Mouse (Mus musculus) c-Kit-positive CD71-positive TER-119-negative erythroid progenitor cells, embryonic 14.5 days (primary cell): ENCODE measurements around the gene Ngly1.
"Not testable (repeated sequence)": the region's sequence is repeated elsewhere in the genome, so short reads cannot be mapped to it uniquely, and the experiment has no call there.

Experiments
- DNase-seq: peaks from one replicate; pipeline ENCODE4 v3.0.0-alpha.2; 2013; ENCODE audit warnings: low read depth

Gene Ngly1

DNA sequence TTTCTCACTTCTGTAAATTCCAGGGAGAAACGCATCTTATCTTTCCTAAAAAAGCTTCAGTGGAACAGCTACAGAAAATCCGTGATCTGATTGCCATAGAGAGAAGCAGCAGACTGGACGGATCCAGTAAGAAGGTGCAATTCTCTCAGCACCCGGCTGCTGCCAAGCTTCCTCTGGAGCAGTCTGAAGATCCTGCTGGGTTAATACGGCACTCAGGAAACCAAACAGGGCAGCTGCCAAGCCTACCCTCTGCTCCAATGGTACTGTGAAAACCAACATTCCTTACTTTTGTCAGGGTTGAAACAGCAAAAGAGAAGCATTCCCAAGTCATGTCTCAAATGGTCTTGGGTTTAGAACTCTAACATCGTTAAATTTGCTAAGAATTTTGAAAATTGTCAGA, 11.5 kb downstream of the Ngly1 start:
- no peak for DNase-seq

DNA sequence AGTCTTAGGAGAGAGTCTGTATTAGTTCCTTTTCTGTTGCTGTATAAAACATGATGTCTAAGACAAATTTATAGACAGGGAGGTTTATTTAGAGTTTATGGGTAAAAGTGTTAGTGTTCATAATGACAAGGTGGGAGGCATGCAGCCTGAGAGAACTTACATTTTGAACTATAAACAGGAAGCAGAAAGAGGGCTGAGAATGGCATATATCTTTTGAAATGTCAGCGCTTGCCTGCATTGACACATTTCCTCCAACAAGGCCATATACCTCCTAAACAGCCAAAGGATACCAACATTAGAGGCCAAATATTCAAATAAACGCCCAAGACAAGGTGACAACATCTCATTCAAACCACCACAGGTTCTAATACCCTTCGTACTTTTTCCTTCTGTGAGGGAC, 12.8 kb downstream of the Ngly1 start:
- no peak for DNase-seq

DNA sequence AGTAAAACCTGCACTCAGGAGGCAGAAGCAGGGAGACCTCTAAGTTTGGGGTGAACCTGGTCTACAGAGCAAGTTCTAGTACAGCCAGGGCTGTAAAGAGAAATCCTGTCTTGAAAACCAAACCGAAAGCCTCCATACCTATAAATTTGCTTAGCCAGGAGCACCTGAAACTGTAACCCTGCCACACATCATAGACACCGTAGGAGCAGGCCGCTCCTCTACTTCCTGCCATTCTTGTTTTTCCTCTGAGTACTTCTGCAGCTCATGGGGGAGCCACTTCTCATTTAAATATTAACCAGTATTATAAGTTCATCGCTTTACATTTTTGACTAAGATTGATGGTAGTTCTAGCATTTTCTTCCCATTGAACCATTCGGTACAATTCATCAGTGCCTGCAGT, 17.9 kb downstream of the Ngly1 start:
- DNase-seq: no peak

DNA sequence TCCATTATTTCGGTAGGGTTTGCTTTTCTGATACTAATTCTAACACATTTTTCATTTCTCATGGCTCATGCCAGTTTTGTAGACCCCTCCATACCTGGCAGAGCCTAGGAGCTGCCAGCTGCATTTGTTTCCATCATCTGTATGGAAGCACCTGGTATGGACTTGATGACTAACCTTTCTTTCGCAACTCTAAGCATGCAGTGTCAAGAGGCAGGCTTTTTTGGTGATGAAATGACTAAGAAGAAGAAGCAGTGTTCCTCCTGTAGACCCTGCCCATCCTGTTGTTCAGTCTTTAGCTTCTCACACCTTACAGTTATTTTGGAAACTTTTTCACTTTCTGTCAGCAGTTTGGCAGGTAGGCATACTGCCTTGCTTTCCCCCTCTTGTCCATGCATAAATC, 20.7 kb downstream of the Ngly1 start:
- no peak for DNase-seq

DNA sequence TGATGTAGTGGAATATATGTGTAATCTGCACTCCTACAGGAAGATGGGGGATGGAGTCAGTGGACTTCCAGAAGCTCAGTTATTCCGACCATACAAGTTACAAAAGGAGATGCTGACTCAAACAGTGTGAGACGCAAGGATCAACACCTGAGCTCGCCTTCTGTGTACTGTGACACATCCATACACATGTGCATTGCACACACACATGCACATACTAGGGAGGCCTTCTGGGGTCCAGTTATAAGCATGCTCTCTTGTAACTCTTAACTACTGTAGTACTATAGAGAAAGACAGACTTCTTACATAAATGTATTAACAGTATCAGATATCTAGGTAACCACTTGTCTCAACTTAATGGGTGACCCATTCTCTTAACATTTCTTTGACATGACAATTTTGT, 24.6 kb downstream of the Ngly1 start:
- DNase-seq: no peak

DNA sequence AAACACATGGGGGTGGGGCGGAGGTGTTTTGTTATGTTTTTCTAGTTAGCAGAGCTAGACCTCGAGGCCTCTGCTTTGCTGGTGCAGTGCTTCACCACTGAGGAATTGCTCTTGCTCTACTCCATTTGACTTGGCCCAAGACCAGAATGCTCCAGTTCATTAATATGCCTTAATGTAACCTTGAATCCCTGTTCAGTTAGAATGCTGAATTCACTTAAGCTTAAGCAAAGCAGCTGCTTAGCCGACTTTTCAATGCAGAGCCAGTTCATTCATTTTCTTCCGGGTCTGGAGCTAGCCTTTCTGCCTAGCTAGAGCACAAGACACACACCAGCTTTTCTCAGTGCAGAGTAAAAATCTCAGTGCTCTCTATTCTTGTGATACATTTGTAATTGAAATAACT, 30.1 kb downstream of the Ngly1 start:
- no peak for DNase-seq

DNA sequence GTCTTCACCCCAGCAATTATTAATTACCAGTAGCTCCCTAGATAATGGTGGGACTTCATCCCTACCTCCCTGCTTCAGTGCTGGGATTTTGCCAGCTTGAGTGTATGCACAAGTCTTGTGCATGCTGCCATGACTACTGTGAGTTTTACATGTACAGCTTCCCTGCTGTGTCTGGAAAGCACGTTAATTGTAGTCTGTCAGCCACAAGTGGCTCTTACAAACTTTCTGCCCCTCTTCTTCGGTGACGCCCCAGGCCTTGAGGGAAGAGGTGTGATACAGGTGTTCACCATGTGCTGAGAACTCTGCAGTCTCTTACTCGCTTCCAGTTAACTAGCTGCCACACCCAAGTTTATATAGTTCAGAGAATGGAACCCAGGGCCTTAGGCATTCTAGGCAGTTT, 34.9 kb downstream of the Ngly1 start:
- DNase-seq: no peak

DNA sequence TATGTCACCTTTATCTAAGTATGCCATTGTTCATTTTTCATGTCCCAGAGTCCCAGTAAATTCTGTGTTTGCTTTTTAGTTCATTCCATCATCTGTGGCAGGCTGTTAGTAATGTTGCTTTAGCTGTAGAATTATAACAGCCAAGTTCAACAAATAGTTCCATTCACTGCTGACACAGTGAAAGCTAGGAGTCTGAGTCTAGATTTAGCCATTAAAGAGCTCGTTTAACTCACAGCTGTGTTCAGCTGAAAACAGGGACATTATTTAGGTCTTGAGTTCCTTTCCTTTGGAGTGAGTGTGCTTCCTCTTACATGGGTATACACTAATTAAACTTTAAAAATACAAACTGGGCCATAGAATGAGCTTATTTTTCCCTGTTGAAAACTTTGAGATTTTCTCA, 43.3 kb downstream of the Ngly1 start:
- DNase-seq: no peak

DNA sequence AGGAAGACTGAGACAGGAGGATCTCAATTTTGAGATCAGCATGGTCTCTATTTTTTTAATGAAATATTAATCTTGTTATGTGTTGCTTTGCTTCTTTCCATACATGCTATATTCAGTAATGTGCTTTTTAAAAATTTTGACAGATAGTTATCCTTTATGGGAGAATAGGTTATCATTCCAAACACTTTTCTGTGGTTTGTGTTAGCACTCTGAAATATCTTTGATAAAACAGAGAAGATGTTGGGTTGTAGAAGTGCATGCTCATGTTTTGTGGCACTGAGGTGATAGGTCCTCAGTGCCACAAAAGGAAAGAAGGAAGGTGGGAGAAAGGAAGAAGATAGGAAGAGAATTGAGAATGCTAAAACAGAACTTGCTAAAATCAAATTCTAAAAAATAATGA, 43.9 kb downstream of the Ngly1 start:
- DNase-seq: no peak

DNA sequence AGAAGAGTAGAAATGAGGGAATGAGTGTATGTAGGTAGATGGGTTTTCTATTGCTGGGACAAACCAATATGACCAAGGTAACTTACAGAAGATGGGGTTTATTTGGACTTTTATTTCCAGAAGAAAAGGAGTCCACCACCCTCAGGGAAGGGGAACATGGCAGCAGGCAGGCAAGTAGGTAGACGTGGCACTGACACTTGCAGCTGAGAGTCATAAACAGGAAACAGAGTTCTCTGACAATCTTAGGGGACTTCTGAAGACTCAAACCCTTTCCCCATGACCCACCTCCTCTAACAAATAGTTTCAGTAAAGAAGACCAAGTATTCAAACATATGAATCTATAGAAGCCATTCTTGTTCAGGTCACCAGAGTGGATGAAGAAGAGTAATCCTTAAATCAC, 44.8 kb downstream of the Ngly1 start:
- DNase-seq: no peak

DNA sequence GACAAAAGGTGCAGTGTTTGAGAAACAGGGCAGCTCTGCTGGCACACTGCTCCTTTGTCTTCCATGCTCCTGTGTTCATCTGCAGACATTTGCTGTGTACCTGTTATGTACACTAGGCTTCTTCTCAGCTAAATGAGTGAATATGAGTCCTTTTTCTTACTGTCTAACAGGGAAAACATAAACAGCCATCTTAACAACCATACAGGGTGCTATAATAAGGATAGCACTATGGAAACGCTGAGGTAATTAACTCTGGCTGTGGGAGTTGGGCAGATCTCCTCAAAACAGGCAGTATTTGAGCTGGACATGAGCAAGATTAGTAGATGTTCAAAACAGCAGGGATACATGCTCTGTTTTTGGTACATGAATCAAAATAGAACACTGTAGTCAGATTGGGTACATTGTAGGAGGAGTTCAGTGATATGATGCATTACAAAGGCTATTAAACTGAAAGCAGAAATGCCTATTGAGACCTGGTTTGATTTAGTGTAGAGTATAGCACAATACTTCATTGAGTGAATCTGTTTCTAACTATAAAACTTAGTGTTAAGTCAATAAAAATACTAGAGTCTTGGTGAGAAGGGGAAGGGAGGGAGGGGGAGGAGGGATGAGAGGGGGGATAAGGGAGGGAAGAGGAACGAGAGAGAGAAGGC, 47.9 kb downstream of the Ngly1 start:
- DNase-seq: no peak

DNA sequence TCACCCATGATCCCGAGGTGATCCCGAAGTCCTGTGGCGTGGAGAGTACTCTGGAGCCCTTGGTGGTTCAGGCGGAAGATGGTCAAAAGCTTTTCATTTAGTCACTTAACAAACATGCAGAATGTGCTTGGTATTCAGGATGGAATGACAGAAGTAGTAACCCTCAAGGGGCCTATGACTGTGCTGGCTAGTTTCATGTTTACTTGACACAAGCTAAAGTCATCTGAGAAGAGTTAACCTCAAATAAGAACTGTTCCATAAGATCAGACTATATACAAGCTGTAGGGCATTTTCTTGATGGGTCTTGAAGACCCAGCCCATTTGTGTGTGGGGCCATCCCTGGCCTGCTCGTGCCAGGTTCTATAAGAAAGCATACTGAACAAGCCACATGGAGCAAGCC, 52.7 kb downstream of the Ngly1 start:
- no peak for DNase-seq

DNA sequence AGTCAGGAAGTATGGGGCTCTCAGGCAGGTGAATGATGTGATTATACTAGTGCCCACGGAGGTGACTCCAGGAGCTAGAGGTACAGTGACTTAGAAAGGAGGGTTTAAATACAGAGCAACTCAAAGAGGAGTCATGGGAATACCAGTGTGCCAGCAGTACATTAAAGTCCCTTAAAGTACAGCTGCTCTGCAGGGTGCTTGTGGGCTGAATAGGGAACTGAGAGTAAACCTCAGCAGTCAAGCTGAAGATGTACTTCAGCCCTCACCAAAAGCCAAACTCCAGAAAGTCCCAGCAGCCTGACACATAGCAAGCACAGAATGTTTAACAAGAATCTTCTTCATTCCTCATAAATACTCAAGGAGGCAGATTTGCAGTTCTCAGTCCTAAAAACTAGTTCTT, 53.6 kb downstream of the Ngly1 start:
- DNase-seq: no peak

DNA sequence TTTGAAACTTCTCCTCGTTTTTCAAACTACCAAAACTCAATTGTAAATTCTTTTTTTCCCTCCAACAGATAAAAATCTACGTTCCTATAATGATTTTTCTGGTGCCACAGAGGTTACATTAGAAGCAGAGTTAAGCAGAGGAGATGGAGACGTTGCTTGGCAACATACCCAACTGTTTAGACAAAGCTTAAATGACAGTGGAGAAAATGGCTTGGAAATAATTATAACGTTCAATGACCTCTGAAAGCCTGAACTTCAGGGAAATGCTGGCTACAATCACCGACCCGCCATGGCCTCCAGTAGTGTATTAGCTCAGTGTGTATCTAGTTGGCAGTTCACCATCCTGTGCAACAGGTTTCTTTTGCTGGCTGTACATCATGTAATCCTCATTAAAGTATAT, 61.7 kb downstream of the Ngly1 start:
- no peak for DNase-seq

DNA sequence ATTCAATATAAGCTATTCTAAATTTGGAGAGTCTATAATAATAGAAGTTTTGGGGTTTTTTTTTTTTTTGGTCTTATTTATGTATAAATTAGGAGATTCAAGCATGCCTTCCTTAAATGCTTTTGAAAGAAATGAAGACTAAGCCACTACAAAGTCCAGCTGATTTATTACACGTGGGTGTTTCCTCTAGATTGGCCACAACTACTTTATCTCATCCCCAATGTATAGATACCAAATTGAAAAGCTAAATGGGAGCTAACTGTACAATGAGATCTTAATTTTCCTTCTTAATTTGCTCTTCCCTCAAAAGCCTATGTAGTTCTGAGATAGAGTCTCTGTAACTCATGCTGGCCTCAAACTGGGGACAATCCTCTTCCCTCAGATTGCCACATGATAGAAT, 63.5 kb downstream of the Ngly1 start:
- DNase-seq: no peak

DNA sequence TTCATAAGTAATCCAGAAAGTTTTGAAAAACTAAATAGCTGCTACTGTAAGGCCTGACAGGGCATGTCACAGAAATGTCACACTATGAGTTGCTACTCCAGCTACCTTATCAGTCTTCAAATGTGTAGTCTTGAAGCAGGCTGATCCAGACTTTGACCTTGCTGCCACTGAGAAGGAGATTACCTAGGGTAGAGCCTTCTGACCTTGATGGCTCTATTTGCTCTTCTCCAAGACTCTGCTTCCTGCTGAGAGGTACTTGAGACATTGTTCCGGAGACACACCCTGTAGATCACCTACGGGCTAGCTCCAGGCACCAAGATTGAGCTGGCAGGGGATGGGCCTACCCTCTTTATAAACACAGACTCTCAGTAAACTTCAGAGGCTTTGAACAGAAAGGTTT, 64.0 kb downstream of the Ngly1 start:
- not testable (repeated sequence) for DNase-seq

DNA sequence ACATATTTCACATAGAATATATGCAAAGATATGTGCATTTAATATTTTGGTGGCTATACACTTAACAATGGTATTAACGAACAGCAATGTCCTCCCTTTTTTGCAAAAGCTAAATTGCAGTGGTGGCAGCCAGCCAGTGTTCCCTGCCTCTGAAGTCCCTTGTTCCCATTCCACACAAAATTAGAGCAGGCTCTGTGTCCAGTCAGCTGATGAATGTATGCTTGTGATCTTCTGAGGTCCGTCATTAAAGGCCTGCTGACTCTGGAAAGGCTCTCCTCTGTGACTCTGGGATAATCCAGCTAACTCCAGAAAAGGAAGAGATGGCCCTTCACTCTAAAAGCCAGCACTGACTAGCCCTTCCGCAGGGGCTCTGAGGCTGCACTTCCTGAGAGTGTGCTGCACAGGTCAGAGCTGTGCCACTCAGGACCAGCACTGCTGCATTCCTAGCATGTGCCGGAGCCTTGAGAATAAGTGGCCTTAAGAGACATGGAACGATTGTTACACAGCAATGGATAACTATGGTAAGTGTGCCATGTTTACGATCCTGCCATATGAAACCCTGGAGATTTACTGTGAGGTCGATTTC, 64.9 kb downstream of the Ngly1 start:
- no peak for DNase-seq

DNA sequence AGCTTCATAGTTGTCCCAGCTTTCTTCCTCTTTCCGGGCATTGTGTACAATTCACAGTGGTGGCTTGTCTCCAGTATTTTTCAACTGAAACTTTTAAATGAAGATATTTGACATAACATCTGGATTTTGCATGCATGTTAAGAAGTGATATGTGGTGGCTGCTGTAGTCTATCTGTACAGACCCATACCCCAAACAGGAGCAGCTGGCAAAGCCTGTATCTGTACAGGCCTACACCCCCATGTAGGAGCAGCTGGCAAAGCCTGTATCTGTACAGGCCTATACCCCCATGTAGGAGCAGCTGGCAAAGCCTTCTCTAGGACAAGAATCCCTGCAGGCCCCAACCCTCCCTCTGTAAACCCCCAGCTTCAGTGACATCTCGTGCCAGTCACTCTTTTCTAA, 65.8 kb downstream of the Ngly1 start:
- no peak for DNase-seq

DNA sequence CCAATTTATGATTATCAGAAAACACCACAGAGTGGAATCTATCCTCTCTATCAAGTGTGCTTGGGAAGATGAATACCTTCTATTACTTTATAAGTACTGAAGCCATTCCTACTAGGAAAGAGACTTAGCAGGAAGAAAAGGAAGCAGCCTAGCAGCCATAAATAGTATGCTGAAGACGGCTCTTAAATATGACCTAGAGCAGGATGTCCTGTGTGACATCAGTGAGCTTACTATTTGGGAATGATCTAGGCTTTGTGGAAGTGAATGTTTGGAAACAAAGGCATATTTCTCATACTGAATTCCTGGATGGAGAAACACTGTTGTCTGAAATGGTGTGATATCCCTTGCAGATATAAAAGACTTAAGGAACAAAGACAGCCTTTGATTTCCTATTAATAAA, 67.6 kb downstream of the Ngly1 start:
- no peak for DNase-seq

DNA sequence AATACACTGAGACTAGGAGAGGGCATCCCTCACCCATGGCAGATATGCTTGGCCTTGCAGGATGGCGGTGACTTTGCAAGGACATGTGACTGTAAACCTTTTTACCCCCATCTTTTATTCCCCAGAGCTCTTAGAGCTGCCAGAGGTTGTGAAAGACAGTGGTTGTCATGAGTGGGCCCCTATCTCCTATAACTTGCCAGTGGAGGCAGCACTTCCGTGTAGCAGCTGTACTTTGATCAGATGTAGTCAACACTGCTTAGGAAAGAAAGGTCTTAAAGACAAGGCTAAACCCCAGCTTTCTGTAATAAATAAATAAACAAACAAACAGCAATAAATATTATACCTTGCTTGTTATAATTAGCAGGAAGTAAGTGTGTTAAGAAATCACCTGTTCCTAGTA, 70.7 kb downstream of the Ngly1 start:
- no peak for DNase-seq

DNA sequence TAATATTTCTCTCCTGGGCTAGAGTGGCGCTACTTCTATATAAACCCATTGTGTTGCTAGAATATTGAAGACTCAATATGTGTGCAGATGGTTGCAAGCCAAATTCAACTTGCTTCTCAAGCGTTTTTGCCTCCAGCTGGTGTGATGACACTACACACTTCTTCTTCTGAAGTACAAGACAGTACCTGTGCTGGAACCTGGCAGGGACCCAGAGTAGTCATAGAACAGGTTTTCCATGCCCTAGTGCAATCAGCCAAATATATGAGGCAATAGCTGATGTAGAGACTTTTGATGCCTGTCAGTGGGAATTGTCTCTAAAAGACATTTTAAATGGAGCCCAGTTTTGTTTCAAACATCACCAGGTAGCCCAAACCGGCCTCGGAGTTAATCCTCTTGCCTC, 75.3 kb downstream of the Ngly1 start:
- no peak for DNase-seq

DNA sequence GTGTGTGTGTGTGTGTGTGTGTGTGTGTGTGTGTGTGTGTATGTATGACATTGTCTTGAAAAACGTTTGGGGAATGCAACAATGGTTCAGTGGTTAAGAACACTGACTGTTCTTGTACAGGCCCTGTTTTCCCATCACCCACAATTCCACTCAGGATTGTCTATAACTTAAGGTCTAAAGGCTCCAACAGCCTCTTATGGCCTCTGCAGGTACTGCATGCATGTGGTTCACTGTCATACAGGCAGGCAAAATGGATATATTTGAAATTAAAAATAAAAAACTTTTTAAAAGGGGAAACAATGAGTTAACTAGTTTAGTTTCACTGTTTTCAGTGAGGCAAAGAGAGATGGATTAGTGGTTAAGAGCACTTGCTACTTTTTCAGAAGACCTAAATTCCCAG, 76.1 kb downstream of the Ngly1 start:
- no peak for DNase-seq

DNA sequence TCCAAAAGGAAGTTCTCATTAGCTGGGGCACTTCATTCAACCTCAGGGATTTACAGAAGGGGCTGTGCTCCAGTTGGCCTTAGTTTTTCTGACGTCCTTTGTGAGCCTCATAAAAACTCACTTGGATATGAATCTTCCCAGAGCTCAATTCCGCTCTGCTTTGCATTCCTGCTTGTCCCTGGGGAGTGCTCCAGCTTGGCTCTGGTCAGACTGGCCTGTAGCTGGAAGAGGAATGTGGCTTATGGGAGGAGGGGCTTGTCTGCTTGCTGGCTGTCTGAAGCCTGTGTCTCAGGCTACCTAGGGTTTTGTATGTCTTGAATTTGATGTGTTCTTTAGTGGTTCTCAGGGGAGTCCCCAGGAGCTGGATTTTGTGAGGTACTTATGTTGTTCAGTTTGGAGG, 79.5 kb downstream of the Ngly1 start:
- DNase-seq: no peak

DNA sequence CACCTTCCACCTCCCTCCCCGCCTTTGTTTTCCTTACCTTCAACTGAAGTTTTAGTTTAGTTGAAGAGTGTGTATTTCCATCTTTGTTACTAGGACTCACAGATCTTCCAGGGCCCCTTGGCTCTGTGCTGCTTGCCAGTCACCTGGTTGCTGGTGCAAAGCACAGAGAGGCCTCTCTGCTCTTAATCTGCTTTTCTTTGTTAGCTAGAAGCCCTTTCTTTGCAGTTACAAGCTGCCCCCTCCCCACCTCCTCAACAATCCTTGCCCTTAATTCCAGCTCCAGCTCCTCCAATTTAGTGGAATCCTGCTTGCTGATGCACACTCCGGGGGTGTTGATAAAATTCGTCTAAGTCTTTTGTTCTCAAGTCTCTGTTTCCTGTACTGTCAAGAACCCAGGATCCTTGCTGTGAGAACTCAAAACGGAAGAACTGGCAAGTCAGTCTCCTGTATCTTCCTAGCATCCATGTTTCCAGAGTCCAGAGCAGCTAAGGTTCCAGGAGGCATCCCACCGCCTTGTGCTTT, 79.9 kb downstream of the Ngly1 start:
- DNase-seq: no peak
